Mouse (Mus musculus): ENCODE measurements around the gene Senp3. TPM values are rescaled to one million over a fixed set of nuclear protein-coding genes. Genes with fewer than 3 reads are reported as not detected.

Senp3 gene
- total RNA-seq (2012; rRNA removed) (116 and 157 TPM in 2 replicates), total RNA-seq (2014; rRNA removed) (256 TPM in 2 replicates), polyA plus RNA-seq (2012; ENCODE audit: insufficient read length, low read depth) (303 and 317 TPM in 2 replicates)

DNA sequence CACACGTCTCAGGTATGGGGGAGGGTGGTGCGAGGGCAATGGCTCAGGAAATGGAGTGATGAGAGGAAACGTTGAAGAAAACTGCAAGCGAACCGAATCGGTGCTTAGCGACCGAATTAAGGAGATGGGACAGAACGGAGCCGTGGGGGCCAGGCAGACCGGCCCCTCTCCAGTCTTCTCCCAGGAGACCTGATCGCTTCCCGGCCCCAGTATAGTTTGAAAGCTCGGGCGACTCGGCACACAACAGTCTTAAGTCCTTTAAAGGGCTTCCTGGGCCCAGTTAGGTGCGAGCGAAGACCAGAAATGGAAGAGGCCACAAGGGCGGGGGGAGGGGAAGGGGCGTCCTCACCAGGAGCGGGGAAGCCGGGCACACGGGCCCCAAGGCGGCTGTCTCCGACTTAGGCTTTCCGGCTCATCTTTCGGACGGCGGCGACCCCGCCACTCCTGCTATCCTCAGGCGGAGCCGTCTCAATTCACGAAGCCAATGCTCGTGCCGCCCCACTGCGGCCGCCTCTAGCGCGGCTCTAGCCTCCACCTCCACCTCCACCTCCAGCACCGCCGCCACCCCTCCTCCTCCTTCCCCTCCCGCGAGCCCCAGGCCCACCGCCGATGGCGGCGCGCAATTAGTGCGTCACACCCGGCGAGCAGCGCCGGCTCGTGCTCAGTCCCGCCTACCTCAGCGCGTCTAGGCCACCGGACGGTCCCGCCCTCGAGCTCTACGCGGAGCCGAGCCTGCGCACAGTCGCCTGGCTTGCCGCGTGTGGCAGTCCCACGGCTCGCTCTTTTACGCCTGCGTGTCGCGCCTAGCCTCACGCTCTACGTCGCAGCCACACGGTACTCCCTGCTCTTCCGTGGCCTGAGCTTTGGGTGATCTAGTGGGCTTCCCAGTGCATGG lies at the start of gene Senp3:
TSS of gene Senp3 (minus strand) at position 771 of the 895 bp plus-strand sequence.
- Histone ChIP-seq H3K9me3 (replicated peaks; ENCODE audit: low read length) (no peaks in the 10 kb centered on the region), H3K36me3 (replicated peaks in 1 of 2; ENCODE audit: control insufficient read depth in 1 of 2, insufficient read depth in 1 of 2, low read length in 1 of 2) (peaks cover 27 to 35% of the 10 kb centered on the region in 2 experiments), H3K4me3 (replicated peaks in 1 of 3; ENCODE audit: low read depth in 2 of 3, low read length in 2 of 3, poor library complexity in 1 of 3) (peak within 1 kb of the TSS; percentile 75 to 96 (median 85)), H3K9ac (ENCODE audit: insufficient read depth, low read depth) (peak within 1 kb of the TSS; percentile 79), H3K27me3 (replicated peaks) (no peaks in the 10 kb centered on the region), H3K4me1 (ENCODE audit: control insufficient read depth in 1 of 2, insufficient read depth in 2 of 2) (peaks cover 4 to 63% of the 10 kb centered on the region in 2 experiments), H3K4me2 (ENCODE audit: insufficient read depth, low read depth, poor library complexity, severe bottlenecking) (peak within 1 kb of the TSS; percentile 100), H3K79me2 (replicated peaks; ENCODE audit: control insufficient read depth, extremely low read depth, insufficient read depth, poor library complexity, severe bottlenecking) (peaks cover 35% of the 10 kb centered on the region), H3K27ac (ENCODE audit: insufficient read depth, low read depth) (peak within 1 kb of the TSS; percentile 35; the same call in 1 of the 2 replicates)
- in situ Hi-C loops (cut with MboI; ENCODE audit: low pct_ligation_motif_present, low pct_unique_long_range_greater_than_20kb, low sequenced_read_pairs) (loop anchor here (5.0 to 10.0 kb wide), 2 partner anchors 63 to 196 kb away; partner anchors contain the start of gene Tmem95), dilution Hi-C loops (cut with MboI; ENCODE audit: extremely low pct_ligation_motif_present, extremely low pct_unique_long_range_greater_than_20kb, low sequenced_read_pairs) (no loop called here)
- DNase-seq (ENCODE audit: extremely low read depth): peak; percentile 98
- TF ChIP-seq MYC (IDR thresholded peaks at IDR 0.05; ENCODE audit: low read depth, low read length) (peak; percentile 92), CTCF (conservative IDR thresholded peaks at IDR 0.05 in 1 of 2, IDR thresholded peaks at IDR 0.05 in 1 of 2; ENCODE audit: low read depth in 2 of 2, low read length in 2 of 2) (no peak), GABPA (IDR thresholded peaks at IDR 0.05; ENCODE audit: insufficient replicate concordance, low read depth, low read length) (no peak; the same call in 1 of the 2 replicates), HCFC1 (IDR thresholded peaks at IDR 0.05; ENCODE audit: low read depth, low read length) (peak; percentile 90), SIN3A (IDR thresholded peaks at IDR 0.05; ENCODE audit: low read length) (peak; percentile 94), IRF4 (IDR thresholded peaks at IDR 0.05; ENCODE audit: low read depth, low read length) (peak; percentile 65), RAD21 (IDR thresholded peaks at IDR 0.05; ENCODE audit: low read depth, low read length) (no peak), KAT2A (IDR thresholded peaks at IDR 0.05; ENCODE audit: insufficient replicate concordance, low read length) (peak; percentile 77; the same call in 1 of the 2 replicates), MEF2A (IDR thresholded peaks at IDR 0.05; ENCODE audit: borderline replicate concordance, low read depth, low read length) (peak; percentile 79), POLR2AphosphoS2 (IDR thresholded peaks at IDR 0.05; ENCODE audit: low read depth, low read length) (peak; percentile 95), EP300 (IDR thresholded peaks at IDR 0.05; ENCODE audit: low read length) (no peak), ELF1 (IDR thresholded peaks at IDR 0.05; ENCODE audit: low read depth, low read length) (peak; percentile 77), PAX5 (IDR thresholded peaks at IDR 0.05; ENCODE audit: low read length) (no peak), SMC3 (IDR thresholded peaks at IDR 0.05; ENCODE audit: low read depth, low read length) (no peak), ZNF384 (IDR thresholded peaks at IDR 0.05; ENCODE audit: low read depth, low read length) (peak; percentile 35; the same call in 1 of the 2 replicates), ETS1 (conservative IDR thresholded peaks at IDR 0.05; ENCODE audit: low read depth, low read length) (peak; percentile 48), UBTF (IDR thresholded peaks at IDR 0.05; ENCODE audit: low read depth, low read length) (peak; percentile 84; the same call in 1 of the 2 replicates), MAX (IDR thresholded peaks at IDR 0.05; ENCODE audit: low read length) (peak; percentile 96), USF2 (conservative IDR thresholded peaks at IDR 0.05; ENCODE audit: low read depth, low read length) (no peak), ZKSCAN1 (IDR thresholded peaks at IDR 0.05; ENCODE audit: borderline replicate concordance, low read depth, low read length) (no peak), POLR2A (IDR thresholded peaks at IDR 0.05; ENCODE audit: low read depth, low read length) (peak; percentile 97), JUN (IDR thresholded peaks at IDR 0.05; ENCODE audit: insufficient read depth, low read depth, low read length) (no peak), CHD2 (IDR thresholded peaks at IDR 0.05; ENCODE audit: low read length) (peak; percentile 87), JUND (conservative IDR thresholded peaks at IDR 0.05; ENCODE audit: low read depth, low read length) (no peak), TCF12 (IDR thresholded peaks at IDR 0.05; ENCODE audit: low read depth, low read length) (peak; percentile 88), BHLHE40 (IDR thresholded peaks at IDR 0.05; ENCODE audit: low read depth, low read length) (peak; percentile 88), E2F4 (IDR thresholded peaks at IDR 0.05; ENCODE audit: insufficient replicate concordance, low read depth, low read length) (peak; percentile 71; the same call in 1 of the 2 replicates), MAZ (IDR thresholded peaks at IDR 0.05; ENCODE audit: low read depth, low read length) (peak; percentile 95), NELFE (IDR thresholded peaks at IDR 0.05; ENCODE audit: low read depth, low read length) (peak; percentile 97), CHD1 (IDR thresholded peaks at IDR 0.05; ENCODE audit: low read depth, low read length) (0 out of 2 replicates have a peak, but pooled peaks have one; percentile 56), NRF1 (IDR thresholded peaks at IDR 0.05; ENCODE audit: low read depth, low read length) (peak; percentile 96), ZC3H11A (IDR thresholded peaks at IDR 0.05; ENCODE audit: low read depth, low read length) (no peak), RCOR1 (conservative IDR thresholded peaks at IDR 0.05; ENCODE audit: low read depth, low read length) (0 out of 2 replicates have a peak, but pooled peaks have one; percentile 38), MXI1 (IDR thresholded peaks at IDR 0.05; ENCODE audit: low read depth, low read length) (peak; percentile 94), ZMIZ1 (IDR thresholded peaks at IDR 0.05; ENCODE audit: low read depth, low read length) (peak; percentile 95), USF1 (IDR thresholded peaks at IDR 0.05; ENCODE audit: low read depth, low read length) (peak; percentile 50), MAFK (IDR thresholded peaks at IDR 0.05; ENCODE audit: insufficient replicate concordance, low read length) (0 out of 2 replicates have a peak, but pooled peaks have one; percentile 19)

Data from CH12.LX (cell line).